Mouse (Mus musculus) Muller cell, postnatal 12 days (primary cell): ENCODE measurements around the gene Pirb.

Source experiments
- DNase-seq: peaks from one replicate; pipeline ENCODE4 v3.0.0-alpha.2; 2015; ENCODE audit errors: inconsistent ontology term

Pirb gene

GRCm38 (mm10) chr7:3692382-3692986, 27.7 kb downstream of the Pirb start, which contains the start of gene Tsen34:
Tsen34 (plus strand) TSS chr7:3692863.
- no peak for DNase-seq

- DNase-seq, result no peak
Observed at GRCm38 (mm10) chr7:3691919-3692318, 28.3 kb downstream of the Pirb start.

- DNase-seq, result no peak
Observed at GRCm38 (mm10) chr7:3685400-3686187, 34.6 kb downstream of the Pirb start.

GRCm38 (mm10) chr7:3684698-3685097, 35.5 kb downstream of the Pirb start:
- DNase-seq, result no peak

GRCm38 (mm10) chr7:3683908-3684550, 36.2 kb downstream of the Pirb start:
- DNase-seq, result no peak

GRCm38 (mm10) chr7:3677342-3677741, 42.8 kb downstream of the Pirb start, which contains the start of gene Tmc4:
Tmc4 (minus strand) TSS chr7:3677553.
- DNase-seq, result no peak

- DNase-seq, result no peak
Observed at GRCm38 (mm10) chr7:3676371-3676770, 43.8 kb downstream of the Pirb start.

- no peak for DNase-seq
Observed at GRCm38 (mm10) chr7:3675228-3675548, 45.0 kb downstream of the Pirb start.

GRCm38 (mm10) chr7:3674507-3675227, 45.5 kb downstream of the Pirb start:
- peak; percentile 36 for DNase-seq

GRCm38 (mm10) chr7:3666921-3667391, 53.2 kb downstream of the Pirb start:
- no peak for DNase-seq

- DNase-seq, result peak; percentile 98
Observed at GRCm38 (mm10) chr7:3665215-3666114, 54.7 kb downstream of the Pirb start, which contains the start of gene Leng1. Leng1 (minus strand) TSS chr7:3665840.

- no peak for DNase-seq
Observed at GRCm38 (mm10) chr7:3664524-3665214, 55.5 kb downstream of the Pirb start.
